Mouse (Mus musculus) c-Kit-positive CD71-positive TER-119-positive erythroid progenitor cells, embryonic 14.5 days (primary cell): ENCODE data around the gene Cpa4.
A peak's percentile ranks its signal among the peaks of the same experiment; 100 is the strongest.

Experiments used
- DNase-seq: peaks from one replicate; pipeline ENCODE4 v3.0.0-alpha.2; 2013; ENCODE audit warnings: low spot score

Gene Cpa4

DNA sequence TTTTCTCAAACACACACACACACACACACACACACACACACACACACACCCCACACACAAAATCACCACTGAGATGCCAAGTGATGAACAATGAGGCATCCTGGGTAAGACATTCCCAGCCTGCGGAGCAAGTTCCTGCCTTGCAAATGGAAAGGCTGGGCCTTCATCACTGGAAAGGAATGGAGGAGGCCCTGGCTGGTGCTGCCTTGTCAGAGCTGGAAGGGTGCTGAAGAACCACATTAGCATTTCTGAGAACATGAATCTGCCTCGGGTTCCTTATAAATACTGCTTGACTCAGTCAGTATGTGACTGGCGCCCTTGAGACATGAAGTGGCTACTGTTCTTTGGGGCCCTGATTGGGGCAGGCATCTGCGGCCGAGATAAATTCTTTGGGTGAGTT is at the start of gene Cpa4:
Cpa4 (plus strand) TSS at position 301 of the 400 bp plus-strand sequence.
- DNase-seq, result no peak

DNA sequence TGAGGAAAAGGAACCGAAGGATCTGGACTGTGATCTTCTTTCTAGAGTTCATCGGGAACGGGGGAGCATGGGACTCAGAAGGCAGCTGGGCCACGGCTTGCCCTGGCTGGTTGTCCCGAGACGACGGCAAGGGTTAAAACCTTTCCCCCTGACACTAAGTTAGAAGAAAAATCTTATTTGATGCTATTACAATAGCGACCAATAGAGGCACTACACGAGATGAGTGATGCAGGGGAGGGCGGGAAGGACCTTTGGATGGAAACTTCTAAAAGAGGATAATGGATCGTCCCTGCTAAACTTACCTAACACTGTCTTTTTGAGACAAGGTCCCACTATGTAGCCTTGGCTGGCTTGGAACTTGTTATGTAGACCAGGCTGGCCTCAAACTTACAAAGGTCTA is 47.8 kb upstream of the Cpa4 start:
- no peak for DNase-seq

DNA sequence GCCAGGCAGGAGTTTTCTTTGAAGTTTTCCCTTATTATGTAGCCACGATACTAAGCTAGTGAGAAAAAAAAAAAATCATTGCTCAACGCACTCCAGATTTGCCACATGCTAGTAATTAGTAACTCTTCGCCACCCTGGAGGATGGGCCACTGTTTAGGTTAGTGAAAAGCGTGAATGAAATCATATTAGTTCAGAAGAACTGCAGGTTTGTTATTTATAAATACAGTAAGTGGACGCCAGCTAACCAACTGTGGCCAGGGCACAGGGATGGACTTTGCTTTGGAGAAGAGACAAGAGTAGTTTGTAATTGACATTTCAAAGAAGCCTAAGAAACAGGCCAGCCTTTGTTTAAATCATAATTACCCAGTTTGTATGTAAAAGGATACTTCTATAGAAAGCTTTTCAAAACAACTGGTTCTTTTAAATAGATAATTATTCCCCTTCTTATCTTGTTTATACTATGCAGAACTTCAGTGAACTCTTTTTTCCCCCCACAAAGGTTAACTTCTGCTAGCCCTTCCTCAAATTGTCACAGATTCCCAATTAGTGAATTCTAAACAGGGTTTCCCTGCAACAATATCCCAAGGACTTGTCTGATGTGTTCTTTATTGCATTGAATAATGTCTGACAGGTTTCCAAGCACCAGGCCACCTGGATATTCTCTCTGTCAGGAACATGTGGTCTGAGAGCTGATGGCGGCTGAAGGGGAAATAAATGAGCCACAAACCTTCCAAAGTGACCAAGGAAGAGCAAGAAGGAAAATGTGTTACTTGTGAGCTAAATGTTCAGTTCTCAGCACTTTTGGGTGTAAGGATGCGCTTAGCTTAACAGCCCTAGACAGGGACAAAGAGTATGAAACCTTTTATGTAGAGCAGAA is 42.5 kb upstream of the Cpa4 start:
- DNase-seq, result no peak

DNA sequence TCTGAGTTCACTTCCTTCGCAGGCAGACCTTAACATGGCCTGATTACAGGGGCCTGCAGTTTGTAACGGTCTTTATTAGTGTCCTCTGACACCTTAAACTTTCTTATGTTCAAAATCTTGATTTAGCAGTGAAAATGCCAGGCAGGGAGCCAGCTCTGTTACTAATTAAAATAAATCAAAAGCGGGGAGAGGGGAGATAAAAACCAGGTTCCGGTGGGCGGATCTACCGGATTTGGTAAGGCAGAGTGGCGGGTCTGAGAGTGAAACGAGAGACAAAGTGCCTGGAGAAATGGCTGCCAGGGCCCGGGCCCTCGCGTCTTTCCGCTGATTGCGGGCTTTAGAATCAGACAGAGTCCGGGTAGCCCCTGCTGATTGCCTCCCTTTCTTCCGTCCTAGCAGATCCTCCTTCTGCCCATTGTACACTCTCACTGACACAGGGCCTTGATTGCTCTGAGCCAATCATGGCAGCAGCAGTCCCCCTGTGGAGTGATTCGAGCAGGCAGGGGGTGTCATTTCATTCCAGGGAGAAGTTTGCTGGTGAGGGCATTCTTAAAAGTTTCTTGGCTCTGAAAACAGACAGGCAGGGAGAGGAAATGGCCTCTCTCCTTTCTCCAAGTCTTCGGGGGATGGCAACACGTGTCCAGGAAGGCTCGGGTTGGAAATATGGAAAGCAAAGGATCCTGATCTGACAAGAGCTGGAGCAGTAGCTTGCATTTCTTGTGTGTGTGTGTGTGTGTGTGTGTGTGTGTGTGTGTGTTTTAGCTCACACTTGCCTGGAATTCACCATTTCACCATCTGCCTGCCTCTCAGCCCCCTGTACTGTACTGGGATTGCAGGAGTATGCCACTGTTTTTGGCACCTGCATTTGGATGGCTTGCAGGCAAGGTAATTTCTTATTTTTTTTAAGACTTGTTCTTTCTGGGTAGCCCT is 41.3 kb upstream of the Cpa4 start:
- no peak for DNase-seq

DNA sequence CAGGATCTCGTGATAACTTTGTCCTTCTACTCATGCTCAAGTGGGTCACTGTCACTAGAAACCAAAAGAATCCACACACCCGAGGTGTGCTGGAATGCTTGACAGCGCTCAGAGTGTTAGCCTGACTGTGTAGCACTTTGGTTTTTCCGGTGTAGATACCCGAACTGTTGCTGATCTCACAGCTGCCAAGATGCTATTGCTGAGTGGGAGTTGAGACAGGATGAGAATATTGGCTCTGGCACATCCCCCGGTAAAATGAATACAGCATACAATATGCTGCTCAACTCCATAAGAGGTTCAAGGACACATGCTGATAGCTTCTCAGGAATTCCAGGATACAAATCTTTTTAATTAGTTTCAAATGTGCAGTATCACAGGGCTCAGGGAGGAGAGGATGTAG is 39.4 kb upstream of the Cpa4 start:
- DNase-seq, result no peak

DNA sequence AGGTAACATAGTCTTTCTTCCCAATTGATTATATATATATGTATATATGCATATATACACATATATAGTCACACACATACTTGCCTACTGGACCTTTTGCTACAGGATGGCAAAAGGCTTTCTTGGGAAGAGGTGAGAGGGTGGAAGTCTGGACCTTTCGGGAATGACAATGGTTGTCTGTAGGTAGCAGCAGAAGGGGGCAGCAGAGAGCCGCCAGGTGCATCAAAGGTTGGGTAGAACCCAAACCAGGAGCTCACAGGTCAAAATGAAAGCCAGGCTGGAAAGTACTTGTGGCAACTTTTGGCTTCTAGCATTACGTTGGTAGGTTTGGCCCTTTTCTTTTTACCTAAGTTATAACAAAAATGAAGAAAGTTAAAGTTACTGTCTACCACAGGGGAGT is 32.8 kb upstream of the Cpa4 start:
- no peak for DNase-seq

DNA sequence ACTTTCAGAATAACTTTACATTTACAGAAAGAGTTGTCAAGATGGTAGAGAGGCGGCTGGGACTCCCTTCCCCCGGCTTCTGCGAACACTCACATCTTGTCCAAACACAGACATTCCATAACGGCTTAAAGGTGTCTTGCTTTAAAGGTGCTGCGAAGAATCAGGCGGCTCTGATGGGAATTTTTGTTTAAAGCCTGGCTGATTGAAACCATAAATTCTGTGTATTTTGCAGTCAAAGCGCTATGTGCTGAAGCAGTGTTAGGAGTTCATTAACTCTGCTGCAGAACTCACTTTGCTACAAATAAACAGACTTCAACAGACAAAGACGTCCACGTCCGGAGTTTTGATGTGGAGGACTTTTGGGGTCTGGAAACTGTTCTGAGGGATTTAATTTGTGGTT is 29.9 kb upstream of the Cpa4 start:
- no peak for DNase-seq

DNA sequence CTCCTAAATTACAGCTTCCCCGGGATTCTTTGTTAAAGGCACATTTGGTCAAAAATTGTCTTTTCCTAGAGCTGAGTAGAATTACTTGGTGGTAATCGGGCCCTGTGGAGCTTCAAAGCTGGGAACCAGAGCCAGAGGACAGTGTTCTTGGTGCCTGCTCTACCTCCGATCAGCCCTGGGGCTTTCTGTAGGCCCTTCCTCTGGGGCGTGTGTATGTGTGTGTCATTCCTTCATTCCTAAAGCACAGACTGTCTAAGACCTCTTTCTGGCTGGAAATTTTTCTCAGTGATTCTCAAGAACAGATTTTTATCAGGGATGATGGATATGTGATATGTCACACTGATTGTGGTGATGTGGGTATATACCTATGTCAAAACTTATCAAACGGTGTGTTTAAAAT is 29.4 kb upstream of the Cpa4 start:
- DNase-seq, result no peak

DNA sequence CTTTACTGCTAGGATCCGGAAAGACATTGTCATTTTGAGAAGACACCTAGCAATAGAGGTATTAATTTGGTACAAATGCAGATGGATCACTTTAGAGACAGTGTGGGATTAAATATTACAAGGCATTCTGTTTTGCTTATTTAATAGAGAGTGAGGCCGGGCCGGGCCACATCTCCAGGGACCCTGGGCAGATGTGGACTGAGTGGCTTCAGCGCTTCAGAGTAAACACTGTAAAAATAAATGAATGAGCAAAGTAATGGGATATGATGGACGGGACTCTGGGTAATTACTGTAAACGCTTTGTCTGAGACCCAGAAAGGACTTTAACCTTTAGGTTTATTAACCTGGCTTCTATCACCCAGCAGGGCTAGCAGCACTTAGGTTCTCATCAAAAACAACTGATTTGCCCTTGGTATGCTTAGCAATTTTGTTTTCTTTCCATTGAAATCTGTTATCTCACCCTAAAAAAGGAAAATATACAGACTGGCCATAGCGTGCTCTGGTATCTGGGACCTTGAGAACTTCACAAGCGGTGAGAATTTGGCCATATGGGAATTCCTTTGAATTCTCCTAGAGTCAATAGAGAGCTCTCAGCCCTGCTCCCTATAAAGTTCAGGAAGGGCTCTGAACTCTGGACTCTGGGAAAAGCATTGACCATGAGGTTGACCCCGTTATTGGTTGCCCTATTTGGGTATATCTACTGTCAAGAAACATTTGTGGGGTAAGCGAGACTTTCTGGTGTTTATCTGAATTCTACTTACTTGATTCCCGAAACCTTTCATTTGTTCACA is 27.0 kb upstream of the Cpa4 start, which contains the start of gene Cpa2:
Cpa2 (plus strand) TSS at position 574 of the 791 bp plus-strand sequence.
- no peak for DNase-seq

DNA sequence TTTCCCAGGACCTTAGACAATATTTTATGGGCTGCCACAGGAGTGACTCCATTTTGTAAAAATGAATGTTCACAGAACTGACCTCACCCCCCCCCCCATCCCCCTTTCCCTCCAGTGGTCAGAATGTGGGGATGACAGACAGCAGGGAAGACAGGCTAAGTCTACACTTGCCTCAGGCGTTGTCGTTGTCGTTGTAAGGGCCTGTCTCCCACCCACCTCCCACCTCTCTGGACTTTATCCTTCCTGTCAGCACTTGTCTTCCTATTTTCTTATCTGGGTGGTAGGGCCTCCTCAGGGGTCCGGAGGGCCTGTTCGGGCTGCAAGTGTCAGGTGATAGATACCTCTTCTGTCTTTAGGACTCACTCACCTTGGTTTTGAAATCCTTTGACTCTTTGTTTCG is 25.9 kb upstream of the Cpa4 start:
- no peak for DNase-seq

DNA sequence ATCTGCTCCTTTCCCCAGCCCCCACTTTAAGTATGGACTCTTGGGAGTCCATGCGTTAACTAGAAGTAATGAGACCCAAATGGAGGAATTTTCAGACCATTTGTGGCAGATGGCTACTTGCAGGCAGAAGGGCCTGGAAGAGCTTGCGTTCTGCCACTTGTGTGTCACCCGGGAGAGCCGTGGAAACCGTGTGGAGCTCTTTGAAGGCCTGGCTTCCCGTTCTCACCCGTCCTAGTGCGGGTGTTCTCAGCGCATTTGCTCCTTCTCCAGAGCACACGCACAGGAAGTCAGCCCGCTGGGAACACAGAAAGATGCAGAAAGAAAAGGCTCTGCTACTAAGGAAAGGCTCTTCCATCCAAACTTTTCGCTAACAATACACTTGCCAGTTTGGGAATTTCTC is 25.1 kb upstream of the Cpa4 start:
- no peak for DNase-seq

DNA sequence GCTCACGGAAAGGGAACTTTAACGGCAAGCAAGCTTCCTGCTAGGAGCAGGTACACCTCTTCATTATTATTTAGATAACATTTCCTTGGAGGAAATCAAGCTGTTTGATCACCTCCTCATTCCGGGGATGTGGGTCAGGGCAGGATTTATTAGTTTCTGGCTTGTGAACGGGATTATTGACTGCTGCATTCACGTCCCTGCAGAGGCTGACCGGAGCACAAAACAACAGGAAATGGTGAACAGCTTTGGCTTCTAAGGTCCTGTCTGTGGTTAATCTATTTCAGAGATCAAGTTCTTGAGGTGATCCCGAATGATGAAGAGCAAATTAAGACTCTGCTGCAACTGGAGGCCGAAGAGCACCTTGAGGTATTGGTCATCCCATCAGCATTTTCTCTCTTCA is 24.3 kb upstream of the Cpa4 start:
- DNase-seq, result no peak

DNA sequence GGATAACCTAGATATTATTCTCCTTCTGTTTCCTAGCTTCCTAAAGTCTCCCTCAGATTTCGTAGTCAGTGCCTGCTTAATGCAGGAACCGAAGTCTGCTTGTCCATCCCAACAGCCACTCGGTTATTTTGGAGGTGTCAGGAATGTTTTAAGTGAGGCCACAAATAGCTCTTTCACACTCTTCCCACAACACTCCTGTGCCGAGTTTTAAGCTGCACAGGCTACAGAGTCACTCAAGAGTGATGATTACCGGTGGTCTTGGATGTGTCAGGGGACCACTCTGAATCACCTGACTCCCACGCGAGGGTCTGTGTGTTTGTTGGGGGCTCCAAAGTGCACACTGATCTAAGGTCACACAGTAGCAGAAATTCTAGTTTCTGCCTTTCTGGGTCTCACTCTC is 22.5 kb upstream of the Cpa4 start:
- no peak for DNase-seq

DNA sequence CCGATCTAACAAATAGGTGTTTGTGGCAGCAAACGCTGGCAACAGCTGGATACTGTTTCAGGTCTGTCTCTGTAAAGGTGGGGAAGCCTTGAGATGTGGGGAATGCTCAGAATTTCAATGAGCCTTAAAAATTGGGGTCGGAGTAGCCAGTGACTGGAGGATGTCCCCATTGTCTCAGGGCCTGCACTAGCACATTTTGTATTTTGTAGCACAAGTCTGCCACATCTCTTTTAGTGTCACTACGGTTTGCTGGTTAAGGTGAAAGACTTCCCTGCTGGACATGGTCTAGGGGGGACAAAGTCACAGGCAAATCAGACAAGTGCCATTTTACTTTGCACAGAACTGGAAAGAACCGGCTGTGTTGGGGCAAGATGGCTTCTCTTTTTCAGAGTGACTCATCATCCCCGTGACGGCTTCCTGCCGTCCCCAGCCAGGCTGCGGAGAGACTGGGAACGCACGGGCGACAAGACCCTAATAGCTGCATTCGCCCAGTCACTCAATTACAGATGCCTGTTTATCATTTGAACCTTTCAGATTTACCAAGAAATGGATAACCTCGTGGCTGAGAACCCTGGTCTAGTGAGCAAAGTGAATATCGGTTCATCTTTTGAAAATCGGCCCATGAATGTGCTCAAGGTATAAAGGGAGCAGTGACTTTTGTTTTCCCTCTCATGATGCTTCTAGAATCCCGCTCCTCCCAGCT is 21.4 kb upstream of the Cpa4 start:
- DNase-seq, result peak; percentile 9

DNA sequence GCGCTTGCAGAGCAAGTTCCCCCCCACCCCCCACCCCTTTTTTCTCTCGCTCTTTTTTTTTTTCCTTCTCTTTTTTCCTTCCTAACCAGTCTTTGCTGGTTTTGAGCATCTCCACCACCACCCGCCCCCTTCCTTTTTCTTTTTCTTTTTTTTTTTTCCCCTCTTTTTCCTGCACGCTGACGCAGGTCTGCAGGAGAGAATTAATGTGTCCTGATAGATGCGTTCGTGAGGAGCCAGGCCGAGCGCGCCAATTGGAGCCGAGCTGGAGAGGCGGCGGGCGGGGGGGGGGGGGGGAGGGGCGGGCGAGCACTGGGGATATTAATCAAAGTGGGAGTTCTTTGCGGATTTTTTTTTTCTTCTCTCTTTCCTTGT is 20.9 kb upstream of the Cpa4 start:
- DNase-seq, result no peak

DNA sequence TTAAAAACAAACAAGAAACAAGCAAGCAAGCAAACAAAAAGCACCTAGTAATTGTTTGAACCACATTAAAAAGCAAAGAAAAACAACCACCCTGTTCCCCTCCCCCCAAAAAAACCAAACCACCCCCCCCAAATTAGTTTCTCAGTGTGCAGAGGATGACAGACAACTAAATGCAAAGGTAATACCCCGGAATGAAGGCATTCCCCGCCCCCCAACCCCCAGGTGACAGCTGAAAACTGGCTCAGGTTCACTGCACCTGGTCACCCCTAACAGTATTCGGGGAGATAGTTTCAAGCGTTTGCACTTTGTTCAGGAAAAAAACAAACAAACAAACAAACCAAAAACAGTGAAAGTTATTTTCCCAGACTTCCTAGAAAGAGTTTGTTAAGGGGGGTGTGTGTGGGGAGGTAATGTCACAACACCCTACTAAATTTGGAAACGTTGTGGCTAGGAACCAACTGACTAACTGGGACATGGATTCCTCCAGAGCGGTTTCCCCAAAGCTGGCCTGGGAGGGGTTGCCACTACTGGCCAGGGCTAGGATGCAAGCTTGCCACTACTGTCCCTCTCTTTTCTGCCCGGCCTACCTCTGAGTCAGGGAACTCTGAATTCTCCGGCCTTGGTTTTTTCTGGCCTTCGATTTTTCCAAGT is 20.4 kb upstream of the Cpa4 start:
- DNase-seq, result no peak

DNA sequence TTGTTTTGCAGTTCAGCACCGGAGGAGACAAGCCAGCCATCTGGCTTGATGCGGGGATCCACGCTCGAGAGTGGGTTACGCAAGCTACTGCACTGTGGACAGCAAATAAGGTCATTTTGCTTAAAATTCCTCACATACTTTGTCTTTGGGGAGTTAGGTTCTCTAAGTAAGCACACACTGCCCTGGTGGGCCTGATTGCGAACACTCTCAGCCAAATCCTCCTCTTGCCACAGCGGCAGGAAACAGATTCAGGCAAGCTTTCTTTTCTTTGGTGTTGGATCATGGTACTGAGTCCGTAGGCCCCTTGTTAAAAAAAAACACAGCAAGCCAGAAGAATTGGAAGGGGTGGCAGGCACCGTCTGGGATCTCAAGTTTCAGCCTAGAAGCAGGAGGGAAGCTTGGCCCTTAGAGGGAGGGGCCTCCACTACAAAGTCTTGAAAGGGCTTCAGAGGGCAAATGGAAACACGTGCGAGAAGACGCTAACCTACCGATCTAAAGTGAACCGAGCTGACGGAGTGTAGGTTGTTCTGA is 18.9 kb upstream of the Cpa4 start:
- no peak for DNase-seq

DNA sequence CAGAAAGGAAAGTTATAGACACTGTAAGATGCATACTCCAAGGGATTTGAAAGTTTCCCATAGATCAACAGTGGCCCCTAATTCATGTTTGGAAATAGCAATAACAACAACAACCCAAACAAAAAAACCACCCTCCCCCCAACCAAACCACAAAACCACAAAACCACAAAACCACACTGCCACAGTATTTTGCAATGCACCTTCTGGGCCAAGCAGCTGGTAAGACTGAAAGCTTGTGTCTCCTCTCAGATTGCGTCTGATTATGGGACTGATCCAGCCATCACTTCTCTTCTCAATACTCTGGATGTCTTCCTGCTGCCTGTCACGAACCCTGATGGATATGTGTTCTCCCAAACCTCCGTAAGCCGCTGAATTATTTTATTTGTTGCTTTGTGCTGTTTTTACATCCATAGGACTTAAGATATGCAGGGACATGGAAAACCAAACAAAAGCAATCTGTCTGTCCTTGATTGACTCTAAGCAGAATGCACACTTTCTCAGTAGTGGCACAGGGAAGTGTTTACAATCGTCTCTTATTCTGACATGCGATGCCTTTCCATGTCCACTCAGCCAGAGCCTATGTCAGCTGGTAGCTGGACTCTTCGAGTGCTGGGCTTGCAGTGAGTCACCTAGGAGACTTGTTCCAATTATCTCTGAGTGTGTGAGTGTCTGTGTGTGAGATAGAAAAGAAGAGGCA is 17.5 kb upstream of the Cpa4 start:
- DNase-seq, result no peak

DNA sequence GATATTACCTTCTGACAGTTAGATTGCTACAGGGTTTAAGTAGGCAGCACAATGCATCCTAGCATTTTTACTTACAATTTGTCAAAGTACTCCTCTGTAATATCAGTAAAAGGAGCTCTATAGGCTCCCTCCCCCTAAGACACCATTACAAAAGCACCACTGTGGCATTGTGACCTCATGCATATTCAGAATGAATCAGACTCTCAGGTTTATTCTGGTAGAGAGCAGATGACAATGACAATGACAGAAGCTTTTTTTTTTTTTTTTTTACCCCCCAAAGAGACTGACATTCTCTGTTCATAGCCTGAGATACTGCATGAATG is 17.0 kb upstream of the Cpa4 start:
- DNase-seq, result no peak
